Mouse (Mus musculus) liver, adult 2 months (tissue): ENCODE results near the gene Gsx1. TPM values are rescaled to one million over a fixed set of nuclear protein-coding genes. Genes with fewer than 3 reads are reported as not detected.

Experiments used
- DNase-seq: peaks from one replicate; pipeline ENCODE4 v3.0.0-alpha.2; 2011; ENCODE audit warnings: low read depth, low spot score; ENCODE audit errors: extremely low read depth
- H3K27ac ChIP-seq: fragments of 200-500 bp; replicated peaks from 2 replicates; pipeline ENCODE4 v1.5.1; 2012; ENCODE audit warnings: low read depth, mild to moderate bottlenecking, control low read depth, inconsistent platforms, low read length; ENCODE audit not compliant: insufficient read depth
- H3K27me3 ChIP-seq: fragments of 200-500 bp; 2 replicates; pipeline ENCODE4 v1.6.1; 2012; ENCODE audit warnings: mild to moderate bottlenecking, moderate library complexity, low read length, inconsistent platforms; ENCODE audit not compliant: control insufficient read depth, insufficient read depth
- H3K36me3 ChIP-seq: fragments of 200-500 bp; 2 replicates; pipeline ENCODE4 v1.6.1; 2012; ENCODE audit warnings: low read length, inconsistent platforms; ENCODE audit not compliant: control insufficient read depth, insufficient read depth
- H3K4me1 ChIP-seq: fragments of 200-500 bp; 2 replicates; pipeline ENCODE4 v1.6.1; 2011; ENCODE audit warnings: low read length; ENCODE audit not compliant: control insufficient read depth, insufficient read depth
- H3K4me3 ChIP-seq: fragments of 200-500 bp; 2 replicates; pipeline ENCODE4 v1.5.1; 2011; ENCODE audit warnings: low read depth, mild to moderate bottlenecking, control low read depth, low read length, moderate library complexity; ENCODE audit not compliant: insufficient read depth
- H3K79me2 ChIP-seq: fragments of 200-500 bp; 2 replicates; pipeline ENCODE4 v1.6.1; 2012; ENCODE audit warnings: inconsistent platforms, mild to moderate bottlenecking, low read length, moderate library complexity; ENCODE audit not compliant: control insufficient read depth, insufficient read depth
- H3K9ac ChIP-seq: fragments of 200-500 bp; 2 replicates; pipeline ENCODE4 v1.6.1; 2012; ENCODE audit warnings: low read depth, mild to moderate bottlenecking, control low read depth, inconsistent platforms, low read length
- CTCF ChIP-seq: fragments of 200-500 bp; IDR thresholded peaks from 2 replicates; pipeline ENCODE4 v1.5.1; 2011; ENCODE audit warnings: low read depth, low read length, control low read depth
- POLR2A ChIP-seq: fragments of 200-500 bp; IDR thresholded peaks from 2 replicates; pipeline ENCODE4 v1.6.1; 2011; ENCODE audit warnings: low read length, control low read depth; ENCODE audit not compliant: insufficient read depth; ENCODE audit errors: extremely low read depth
- WGBS: fragments of 180-500 bp; shearing (Covaris S2); methylation state at CpG from one replicate; pipeline ENCODE4 v1.1.7; 2018; 5-methylcytosine and 5-hydroxymethylcytosine counted together
- polyA plus RNA-seq: library from polyadenylated mRNA; depleted of rRNA; stranded (reverse); fragments of >200 nt; gene quantifications from 2 replicates; pipeline ENCODE4 v1.2.3, GENCODE M21; 2012
- total RNA-seq: library from RNA; depleted of rRNA; stranded (reverse); fragments of >200 nt; gene quantifications from 2 replicates; pipeline ENCODE4 v1.2.3, GENCODE M21; 2014

Gsx1 gene
- total and polyA plus RNA-seq, 2 experiments: not detected

GRCm38 (mm10) chr5:147186001-147186431 lies 2.5 kb upstream of the Gsx1 start:
- TF ChIP-seq CTCF: no peak
- TF ChIP-seq POLR2A: no peak
- 2% methylated on average over 26 of the region's 26 CpGs for WGBS
- DNase-seq: peak; percentile 41

GRCm38 (mm10) chr5:147186781-147187551 lies 1.5 kb upstream of the Gsx1 start:
- peaks cover 46% of the 10 kb centered on the region for H3K27me3 ChIP-seq
- H3K27ac ChIP-seq: no peak overlapping the region
- TF ChIP-seq CTCF (no peak), POLR2A (no peak)
- H3K36me3 ChIP-seq: no peaks in the 10 kb centered on the region
- H3K4me3 ChIP-seq: peak overlapping the region; percentile 36
- WGBS: 4% methylated on average over 37 of the region's 37 CpGs
- H3K79me2 ChIP-seq: no peaks in the 10 kb centered on the region
- no peak overlapping the region for H3K9ac ChIP-seq
- peaks cover 11% of the 10 kb centered on the region for H3K4me1 ChIP-seq
- no peak for DNase-seq

More at GRCm38 (mm10) chr5:147186001-147186431, 2.5 kb upstream of the Gsx1 start:
- Histone ChIP-seq H3K27ac (no peak overlapping the region), H3K36me3 (no peaks in the 10 kb centered on the region), H3K27me3 (peaks cover 45% of the 10 kb centered on the region), H3K4me3 (peak overlapping the region; percentile 8; the same call in 1 of the 2 replicates), H3K4me1 (peaks cover 11% of the 10 kb centered on the region), H3K9ac (no peak overlapping the region), H3K79me2 (no peaks in the 10 kb centered on the region)

- no peaks in the 10 kb centered on the region for H3K36me3 ChIP-seq
- H3K27me3 ChIP-seq: peaks cover 49% of the 10 kb centered on the region
- 5% methylated on average over 25 of the region's 25 CpGs for WGBS
- no peak for DNase-seq
- peak overlapping the region; percentile 32 for H3K4me3 ChIP-seq
- H3K79me2 ChIP-seq: no peaks in the 10 kb centered on the region
- H3K4me1 ChIP-seq: peaks cover 11% of the 10 kb centered on the region
- H3K9ac ChIP-seq: no peak overlapping the region
- no peak for TF ChIP-seq POLR2A
- TF ChIP-seq CTCF: no peak
- no peak overlapping the region for H3K27ac ChIP-seq
Measured at GRCm38 (mm10) chr5:147187552-147188170, 835 bp upstream of the Gsx1 start.

GRCm38 (mm10) chr5:147189156-147189555 lies 660 bp downstream of the Gsx1 start:
- Histone ChIP-seq H3K9ac (no peak overlapping the region), H3K27ac (no peak overlapping the region), H3K27me3 (peaks cover 47% of the 10 kb centered on the region), H3K4me3 (no peak overlapping the region), H3K4me1 (peaks cover 11% of the 10 kb centered on the region), H3K79me2 (no peaks in the 10 kb centered on the region), H3K36me3 (no peaks in the 10 kb centered on the region)
- WGBS: 5% methylated on average over 28 of the region's 28 CpGs
- DNase-seq: no peak
- no peak for TF ChIP-seq POLR2A
- TF ChIP-seq CTCF: no peak

- no peak overlapping the region for H3K4me3 ChIP-seq
- H3K27ac ChIP-seq: no peak overlapping the region
- H3K27me3 ChIP-seq: peaks cover 45% of the 10 kb centered on the region
- peaks cover 11% of the 10 kb centered on the region for H3K4me1 ChIP-seq
- TF ChIP-seq POLR2A: no peak
- no peak for TF ChIP-seq CTCF
- H3K79me2 ChIP-seq: no peaks in the 10 kb centered on the region
- WGBS: 3% methylated on average over 46 of the region's 46 CpGs
- DNase-seq: no peak
- H3K9ac ChIP-seq: no peak overlapping the region
- H3K36me3 ChIP-seq: no peaks in the 10 kb centered on the region
Measured at GRCm38 (mm10) chr5:147189836-147190602, 1.5 kb downstream of the Gsx1 start.
